Mouse (Mus musculus) large intestine, adult 2 months (tissue): ENCODE measurements around the gene Ptpn9. TPM values are rescaled to one million over a fixed set of nuclear protein-coding genes. Genes with fewer than 3 reads are reported as not detected.
"Not testable (repeated sequence)": the region's sequence is repeated elsewhere in the genome, so short reads cannot be mapped to it uniquely, and the experiment has no call there.

Experiments
- DNase-seq: peaks from one replicate; pipeline ENCODE4 v3.0.0-alpha.2; 2012; ENCODE audit warnings: low read depth, low spot score
- WGBS: fragments of 180-500 bp; shearing (Covaris S2); methylation state at CpG from one replicate; pipeline ENCODE4 v1.1.7; 2018; 5-methylcytosine and 5-hydroxymethylcytosine counted together
- polyA plus RNA-seq: library from polyadenylated mRNA; depleted of rRNA; stranded (reverse); fragments of >200 nt; gene quantifications from 2 replicates; pipeline ENCODE4 v1.2.3, GENCODE M21; 2012; rRNA removed

Ptpn9 gene
- 12.0 and 14.2 TPM in 2 replicates for polyA plus RNA-seq

DNA sequence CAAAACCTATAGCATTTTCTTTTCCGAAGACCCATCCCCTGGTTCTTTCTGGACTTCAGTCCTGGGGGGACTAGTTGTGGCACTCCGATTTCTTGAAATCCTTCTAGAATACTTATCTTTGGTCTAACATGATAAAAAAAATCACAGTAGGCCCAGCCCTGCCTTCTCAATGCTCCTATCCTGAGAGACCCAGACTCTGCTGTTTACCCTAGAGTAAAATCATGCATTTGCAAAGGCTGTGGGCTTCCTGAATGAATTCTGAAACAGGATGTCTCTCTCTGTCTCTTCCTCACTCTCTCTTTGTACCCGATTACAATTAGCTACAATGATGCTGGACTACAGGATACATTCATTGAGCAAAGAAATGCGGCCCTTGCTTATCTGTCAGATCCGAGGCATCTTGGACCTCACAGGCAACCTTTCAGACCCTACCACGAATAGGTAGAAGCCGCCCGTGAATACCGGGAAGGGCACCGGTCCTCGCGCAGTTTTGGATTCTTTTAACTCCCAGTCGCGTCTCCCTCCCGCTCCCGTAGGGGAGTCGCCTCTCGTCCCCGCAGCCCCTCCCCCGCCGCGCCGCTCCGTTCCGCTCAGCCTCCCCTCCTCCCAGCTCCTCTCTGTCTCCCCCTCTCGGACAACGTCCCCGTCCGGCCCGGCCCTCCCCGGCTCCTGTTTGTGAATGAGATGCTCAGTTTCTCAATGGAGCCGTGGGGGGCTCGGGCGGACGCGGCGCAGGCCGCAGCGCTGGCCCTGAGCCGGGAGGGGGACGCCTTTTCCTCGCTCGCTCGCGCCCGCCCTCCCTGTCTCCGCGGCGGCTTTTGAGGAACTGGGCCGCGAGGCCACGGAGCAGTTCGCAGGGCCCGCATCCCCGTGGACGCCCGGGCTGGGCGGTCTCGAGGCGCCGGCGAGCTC is at the start of gene Ptpn9:
Ptpn9 (plus strand) TSS at position 638 of the 912 bp plus-strand sequence.
- DNase-seq, result peak; percentile 43
- WGBS, result 4% methylated on average over 61 of the region's 62 CpGs

DNA sequence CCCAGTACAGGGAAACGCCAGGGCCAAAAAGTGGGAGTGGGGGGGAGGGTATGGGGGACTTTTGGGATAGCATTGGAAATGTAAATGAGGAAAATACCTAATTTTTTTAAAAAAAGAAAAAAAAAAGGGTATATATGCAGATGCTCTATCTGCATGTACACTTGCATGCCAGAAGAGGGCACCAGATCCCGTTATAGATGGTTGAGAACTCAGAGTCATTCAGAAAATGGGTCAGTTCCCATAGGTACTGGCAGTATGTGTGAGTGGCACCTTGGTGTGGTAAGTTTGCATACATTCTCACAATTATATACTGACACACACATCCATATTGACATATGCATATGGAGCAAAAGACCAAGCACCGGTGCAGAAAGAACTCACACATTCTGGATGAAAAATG is 47.2 kb upstream of the Ptpn9 start:
- 33% methylated on average over 3 of the region's 3 CpGs for WGBS
- not testable (repeated sequence) for DNase-seq

DNA sequence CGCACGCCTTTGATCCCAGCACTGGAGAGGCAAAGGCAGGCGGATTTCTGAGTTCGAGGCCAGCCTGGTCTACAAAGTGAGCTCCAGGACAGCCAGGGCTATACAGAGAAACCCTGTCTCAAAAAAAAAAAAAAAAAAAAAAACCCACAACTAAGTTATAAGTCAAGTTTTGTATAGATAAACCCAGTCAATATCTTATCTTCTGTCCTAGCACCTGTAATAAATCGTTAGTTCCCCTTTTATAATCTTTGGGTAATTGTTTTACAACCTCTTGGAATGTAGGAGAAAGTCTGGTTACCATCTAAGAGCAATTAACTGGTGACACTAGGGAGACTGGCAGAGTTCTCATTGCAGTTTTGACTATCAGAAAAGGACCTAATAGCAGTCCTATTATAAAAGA is 46.0 kb upstream of the Ptpn9 start:
- DNase-seq, result not testable (repeated sequence)
- 19% methylated on average over 5 of the region's 5 CpGs for WGBS

DNA sequence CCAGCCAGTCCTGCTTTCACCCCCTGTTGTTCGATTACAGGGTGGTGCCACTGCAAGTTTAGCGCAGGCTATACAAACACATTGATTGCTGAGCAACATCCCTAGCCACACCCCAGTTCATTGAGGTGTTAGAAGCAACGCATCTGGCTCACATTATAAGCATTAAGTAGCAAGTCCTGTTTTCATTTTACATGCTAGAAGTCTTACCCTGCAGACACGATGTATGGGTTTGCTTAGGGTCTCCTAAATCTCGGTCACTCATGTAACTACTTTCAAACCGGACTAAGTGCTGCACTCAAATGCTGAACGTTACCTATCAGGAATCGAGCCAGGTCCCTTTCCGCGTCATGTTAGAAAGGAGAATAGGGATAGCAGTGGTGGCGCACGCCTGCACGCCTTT is 45.0 kb upstream of the Ptpn9 start:
- 4% methylated on average over 13 of the region's 13 CpGs for WGBS
- peak; percentile 54 for DNase-seq

DNA sequence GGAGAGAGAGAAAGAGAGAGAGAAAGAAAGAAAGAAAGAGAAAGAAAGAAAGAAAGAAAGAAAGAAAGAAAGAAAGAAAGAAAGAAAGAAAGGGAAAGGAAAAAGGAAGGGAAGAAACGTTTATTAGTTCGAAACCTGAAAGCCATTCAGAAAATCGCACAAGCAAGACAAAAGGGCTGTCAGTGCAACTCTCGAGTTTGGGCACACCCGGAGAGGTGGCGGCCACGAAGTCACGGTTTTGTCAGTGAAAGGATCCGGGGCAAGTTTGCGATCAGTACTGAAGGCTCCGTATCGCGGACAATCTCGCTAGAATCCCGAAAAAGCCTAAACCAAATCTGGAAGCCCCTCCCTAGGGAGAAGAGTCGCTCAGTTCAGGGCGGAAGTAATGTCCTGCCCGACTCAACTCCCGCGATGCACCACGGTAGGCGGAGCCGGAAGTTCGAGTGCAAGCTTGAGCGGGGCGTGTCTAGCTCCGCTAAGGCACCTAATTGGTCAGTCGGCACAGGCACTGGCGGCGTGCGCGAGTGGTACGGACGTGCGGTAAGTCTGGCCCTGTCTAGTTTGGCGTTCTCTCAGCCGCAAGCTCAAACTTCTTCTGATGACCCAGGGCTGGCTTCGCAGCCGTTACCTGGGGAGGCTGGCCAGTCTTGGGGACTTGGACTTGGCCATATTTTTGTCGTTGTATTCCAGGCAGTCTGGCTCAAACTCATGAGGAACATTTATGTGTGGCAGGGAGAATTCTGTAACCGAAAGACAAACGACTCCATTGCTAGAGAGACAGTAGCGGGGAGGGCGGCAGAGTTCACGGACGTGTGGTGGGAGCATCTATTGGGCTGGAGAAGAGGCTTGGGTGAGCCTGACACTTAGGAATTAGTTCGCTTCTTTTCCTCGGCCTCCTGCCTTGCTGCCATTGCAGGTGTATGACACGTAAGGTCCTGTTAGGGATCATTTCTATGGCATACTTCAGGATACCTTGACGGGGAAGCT is 44.0 kb upstream of the Ptpn9 start, which contains the start of gene Snupn:
Snupn (plus strand) TSS at position 465 of the 987 bp plus-strand sequence.
- DNase-seq, result peak; percentile 98
- under 1% methylated on average over 50 of the region's 50 CpGs for WGBS

DNA sequence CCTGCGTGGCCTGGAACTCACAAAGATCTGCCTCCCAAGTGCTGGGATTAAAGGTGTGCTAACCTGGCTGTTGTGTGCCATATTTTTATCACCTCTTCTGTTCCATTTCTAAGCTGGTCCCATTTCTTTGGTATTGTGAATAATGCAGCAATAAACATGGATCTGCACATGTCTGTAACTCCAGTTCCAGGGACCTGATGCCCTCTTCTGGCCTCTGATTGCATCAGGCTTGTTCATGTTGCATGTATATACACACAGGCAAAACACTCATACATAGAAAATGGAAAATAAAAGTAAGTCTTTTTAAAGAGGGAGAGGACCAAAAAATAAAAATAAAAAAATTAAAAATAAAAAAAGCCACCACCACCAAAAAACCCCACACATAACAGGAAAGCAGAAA is 41.2 kb upstream of the Ptpn9 start:
- no peak for DNase-seq
- 95% methylated on average over 1 of the region's 1 CpGs for WGBS

DNA sequence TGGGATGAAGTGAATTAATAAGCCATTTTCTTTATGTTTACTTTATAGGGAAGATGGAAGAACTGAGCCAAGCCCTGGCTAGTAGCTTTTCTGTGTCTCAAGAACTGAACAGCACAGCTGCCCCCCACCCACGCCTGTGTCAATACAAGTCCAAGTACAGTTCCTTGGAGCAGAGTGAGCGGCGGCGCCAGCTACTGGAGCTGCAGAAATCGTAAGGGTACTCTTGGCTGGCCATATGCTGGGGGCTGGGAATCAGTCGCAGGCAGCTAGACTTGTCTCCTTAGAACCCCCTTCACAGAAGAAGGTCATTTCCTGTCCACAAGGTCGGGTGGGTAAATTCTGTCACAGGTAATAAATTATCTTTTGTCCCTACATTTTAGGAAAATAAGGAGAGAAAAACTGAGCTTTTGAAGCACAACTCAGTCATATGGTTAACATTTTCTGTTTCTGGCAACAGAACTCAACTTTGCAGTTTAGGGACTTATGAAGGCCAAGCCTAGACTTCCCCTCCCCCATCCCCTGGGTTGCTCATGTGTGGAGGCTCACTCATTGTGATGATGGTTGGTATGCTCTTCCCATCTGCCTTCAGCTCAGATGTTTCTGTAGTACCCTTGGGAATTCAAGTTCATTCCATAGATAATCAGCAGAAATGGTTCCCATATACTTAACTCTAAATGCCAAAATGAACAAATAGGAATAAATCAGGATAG is 37.6 kb upstream of the Ptpn9 start:
- 79% methylated on average over 7 of the region's 7 CpGs for WGBS

DNA sequence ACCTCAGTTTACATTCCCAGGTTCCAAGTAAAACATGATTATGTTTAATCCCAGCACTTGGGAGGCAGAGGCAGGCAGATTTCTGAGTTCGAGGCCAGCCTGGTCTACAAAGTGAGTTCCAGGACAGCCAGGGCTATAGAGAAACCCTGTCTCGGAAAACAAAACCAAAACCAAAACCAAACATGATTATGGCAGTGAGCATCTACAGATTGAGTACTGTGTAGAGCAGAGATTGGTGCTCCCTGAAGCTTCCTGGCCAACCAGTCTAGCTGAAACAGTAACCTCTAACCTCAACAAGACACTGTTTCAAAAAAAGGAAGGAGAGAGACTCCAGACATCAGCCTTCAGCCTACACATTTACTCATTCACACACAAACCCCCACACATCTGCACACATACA is 36.0 kb upstream of the Ptpn9 start:
- 77% methylated on average over 2 of the region's 2 CpGs for WGBS
- no peak for DNase-seq

More for the DNA sequence above, 37.6 kb upstream of the Ptpn9 start:
- DNase-seq, result no peak

DNA sequence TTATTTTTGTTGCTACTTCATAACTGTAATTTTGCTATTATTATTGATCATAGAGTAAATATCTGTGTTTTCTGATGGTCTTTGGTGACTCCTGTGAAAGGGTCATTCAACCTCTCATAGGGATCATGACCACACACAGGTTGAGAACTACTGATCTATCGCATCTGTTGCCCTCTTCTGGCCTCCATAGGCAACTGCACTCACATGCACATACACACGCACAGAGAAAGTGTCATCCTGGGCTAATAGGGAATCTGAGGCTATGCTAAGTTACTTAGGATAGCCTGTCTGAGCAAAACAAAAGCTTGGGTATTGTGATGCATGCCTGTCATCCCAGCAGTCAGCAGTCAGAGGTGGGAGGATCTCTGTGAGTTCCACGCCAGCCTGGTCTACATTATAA is 33.1 kb upstream of the Ptpn9 start:
- no peak for DNase-seq
- 96% methylated on average over 3 of the region's 3 CpGs for WGBS

DNA sequence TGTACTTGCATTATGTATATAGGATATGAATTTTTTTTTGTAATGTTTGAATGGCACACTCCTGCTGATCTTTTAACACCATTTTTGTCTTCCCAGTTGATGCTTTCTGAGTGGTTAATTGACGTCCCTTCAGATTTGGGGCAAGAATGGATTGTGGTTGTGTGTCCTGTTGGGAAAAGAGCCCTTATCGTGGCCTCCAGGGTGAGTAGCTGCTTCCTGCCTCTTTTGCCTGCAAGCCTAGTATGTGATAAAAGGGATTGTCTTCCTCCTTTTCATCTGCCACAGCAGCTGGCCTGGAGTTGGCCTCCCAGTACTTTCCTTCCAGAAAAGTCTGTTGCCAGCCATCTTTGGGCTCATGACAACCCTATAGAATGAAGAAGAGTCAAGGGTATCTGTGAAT is 24.6 kb upstream of the Ptpn9 start:
- DNase-seq, result no peak
- WGBS, result 98% methylated on average over 2 of the region's 2 CpGs

DNA sequence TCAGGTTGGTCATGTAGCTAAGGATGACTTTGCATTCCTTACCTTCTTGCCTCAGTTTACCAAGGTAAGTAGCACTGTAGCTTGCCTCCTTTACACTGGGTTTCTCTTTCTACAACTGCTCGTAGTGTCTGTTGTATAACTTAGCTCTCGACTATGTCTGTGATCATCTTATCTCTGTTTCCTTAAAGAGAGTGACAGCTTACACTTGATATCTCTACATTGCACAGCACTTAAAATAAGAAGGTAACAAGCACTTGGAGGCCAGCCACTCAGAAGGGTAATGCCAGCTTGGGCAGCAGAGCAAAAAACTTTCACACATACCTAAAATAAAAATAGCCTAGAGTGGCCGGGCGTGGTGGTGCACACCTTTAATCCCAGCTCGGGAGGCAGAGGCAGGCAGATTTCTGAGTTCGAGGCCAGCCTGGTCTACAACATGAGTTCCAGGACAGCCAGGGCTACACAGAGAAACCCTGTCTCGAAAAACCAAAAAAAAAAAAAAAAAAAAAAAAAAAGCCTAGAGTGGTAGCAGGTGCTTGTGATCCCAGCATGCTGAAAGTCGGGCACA is 20.7 kb upstream of the Ptpn9 start:
- no peak for DNase-seq
- 88% methylated on average over 8 of the region's 8 CpGs for WGBS

DNA sequence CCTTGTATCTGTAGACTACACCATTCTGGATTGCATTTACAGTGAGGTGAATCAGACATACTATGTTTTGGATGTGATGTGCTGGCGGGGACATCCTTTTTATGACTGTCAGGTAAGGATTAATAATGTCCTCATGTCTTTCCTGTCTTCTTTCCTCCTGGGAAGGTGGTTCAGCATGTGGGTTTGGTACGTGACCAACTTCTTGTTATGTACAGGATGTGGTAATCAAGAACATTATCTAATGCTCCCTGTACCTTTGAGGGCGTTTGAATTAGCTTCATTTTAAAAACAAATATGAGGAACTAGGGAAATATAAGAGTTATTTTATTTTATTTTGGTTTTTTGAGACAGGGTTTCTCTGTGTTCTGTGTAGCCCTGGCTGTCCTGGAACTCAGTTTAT is 19.5 kb upstream of the Ptpn9 start:
- WGBS, result 80% methylated on average over 3 of the region's 3 CpGs

DNA sequence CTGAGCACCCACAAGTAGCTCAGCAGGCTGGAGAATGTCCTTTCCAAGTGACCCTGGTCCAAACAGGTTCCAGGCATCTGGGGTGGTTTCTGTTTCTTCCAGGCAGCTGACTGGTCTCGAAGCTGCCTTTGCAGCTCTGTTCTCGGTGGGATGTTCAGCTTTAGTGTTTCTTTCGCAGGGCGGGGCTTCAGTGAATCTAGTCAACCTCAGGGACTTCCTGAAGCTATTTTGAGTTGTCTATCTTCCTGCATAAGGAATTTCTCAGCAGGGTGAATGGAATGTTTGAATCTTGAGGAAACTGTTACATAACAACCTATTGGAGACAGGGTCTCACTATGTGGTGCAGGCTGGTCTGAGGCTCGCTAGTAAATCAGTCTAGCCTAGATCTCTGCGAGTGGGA is 14.5 kb upstream of the Ptpn9 start:
- DNase-seq, result no peak
- WGBS, result 95% methylated on average over 6 of the region's 6 CpGs

More for the DNA sequence above, 19.5 kb upstream of the Ptpn9 start:
- no peak for DNase-seq

DNA sequence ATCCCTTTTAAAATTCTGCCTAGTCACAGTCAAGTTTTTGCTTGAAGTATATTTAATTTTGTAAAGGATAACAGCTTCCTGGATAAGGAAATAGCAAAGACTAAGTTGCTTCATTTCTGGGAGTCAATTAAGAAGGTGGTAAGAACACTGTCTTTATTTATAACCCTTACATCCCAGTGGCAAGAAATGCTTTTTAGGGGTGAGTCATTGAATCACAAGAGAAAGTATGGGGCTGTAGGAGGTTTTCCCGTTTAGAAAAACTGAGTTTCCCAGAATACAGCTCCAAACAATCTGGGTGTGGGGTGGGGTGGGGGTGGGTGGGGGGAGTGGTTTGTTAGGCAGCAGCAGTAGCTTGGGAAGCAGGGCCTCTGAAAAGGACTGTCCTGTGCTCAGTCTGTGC is 13.2 kb upstream of the Ptpn9 start:
- WGBS, result 48% methylated on average over 1 of the region's 1 CpGs
- DNase-seq, result no peak

DNA sequence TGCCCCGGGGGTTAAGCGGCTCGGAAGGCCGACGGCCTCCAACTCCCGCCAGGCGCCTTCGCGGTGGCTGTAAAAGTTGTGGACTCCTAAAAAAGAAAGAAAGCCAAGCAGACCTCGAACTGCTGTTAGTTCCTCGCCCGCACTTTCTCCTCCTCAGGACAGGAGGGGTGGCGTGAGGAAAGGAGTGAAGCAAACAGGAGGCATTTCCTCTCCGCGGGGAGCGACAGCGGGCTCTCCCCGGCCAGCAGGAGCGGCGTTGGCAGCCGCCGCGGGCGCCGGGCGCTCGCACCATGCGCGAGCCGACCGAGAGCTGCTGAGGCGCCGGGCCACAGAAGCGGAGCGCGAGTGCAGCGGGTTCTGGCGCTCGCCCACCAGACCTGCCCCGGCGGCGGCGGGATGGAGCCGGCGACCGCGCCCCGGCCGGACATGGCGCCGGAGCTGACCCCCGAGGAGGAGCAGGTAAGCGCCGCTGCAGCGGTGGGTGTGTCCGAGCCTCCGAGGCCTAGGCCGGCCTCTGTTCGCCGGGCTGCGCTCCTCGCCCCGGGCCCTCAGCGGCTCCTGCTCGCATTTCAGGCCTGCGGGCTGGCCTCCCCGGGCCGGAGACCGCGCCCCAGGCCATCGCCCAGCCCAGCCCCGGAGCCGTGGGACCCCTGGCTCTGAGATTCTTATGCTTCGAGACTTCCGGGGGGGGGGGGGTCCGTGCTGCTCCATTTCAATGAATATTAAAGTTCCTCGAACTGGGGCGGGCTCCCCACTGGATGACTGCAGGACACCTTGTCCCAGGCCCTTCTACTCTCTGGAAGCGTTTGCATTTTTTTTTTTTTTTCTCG is 690 bp downstream of the Ptpn9 start:
- DNase-seq, result peak; percentile 27
- under 1% methylated on average over 80 of the region's 80 CpGs for WGBS

DNA sequence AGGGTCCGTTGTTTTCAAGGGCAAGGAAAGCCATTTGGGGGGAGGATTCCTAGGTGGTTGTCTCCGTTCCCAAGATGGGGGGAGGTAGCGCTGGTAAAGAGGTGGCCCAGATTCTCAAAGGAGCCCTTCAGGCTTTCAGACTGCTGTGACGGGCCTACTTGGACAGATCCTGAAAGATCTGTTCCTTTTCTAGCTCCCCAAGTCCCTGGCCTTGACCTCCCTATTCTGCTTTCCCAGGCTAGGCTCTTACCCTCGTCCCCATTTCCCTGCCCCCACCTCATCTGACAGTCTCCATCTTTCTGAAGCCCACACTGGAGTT is 1.3 kb downstream of the Ptpn9 start:
- WGBS, result under 1% methylated on average over 5 of the region's 5 CpGs

DNA sequence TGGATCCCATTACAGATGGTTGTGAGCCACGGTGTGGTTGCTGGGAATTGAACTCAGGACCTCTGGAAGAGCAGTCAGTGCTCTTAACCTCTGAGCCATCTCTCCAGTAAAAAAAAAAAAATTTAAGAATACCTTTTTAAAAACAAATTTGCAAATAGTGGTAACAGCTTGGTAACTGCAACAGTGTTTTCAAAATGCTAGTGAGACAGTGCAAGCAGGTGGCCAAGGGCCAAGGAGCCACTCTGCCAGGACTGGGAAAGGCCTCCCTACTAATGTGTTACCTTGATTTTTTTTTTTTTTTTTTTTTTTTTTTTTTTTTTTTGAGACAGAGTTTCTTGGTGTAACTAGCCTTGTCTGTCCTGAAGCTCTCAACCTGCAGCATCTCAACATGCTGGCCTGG is 2.5 kb downstream of the Ptpn9 start:
- 85% methylated on average over 1 of the region's 1 CpGs for WGBS
- DNase-seq, result not testable (repeated sequence)

More for the DNA sequence above, 1.3 kb downstream of the Ptpn9 start:
- peak; percentile 16 for DNase-seq

DNA sequence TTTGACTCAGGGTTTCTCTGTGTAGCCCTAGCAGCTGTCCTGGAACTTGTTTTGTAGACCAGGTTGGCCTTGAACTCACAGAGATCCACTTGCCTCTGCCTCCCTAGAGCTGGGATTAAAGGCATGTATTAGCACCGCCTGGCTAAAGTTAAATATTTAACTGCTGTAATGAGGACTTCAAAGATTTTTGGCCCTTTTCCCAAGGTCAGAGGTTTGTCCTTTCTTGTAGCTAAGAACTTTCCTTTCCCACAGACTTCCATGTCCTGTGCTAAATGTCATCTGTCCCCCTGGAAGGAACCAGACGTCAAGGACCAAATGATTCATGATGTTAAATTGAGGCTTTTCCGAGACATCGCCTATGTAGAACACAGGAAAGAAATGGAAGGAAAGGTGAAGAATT is 8.3 kb downstream of the Ptpn9 start:
- DNase-seq, result no peak

DNA sequence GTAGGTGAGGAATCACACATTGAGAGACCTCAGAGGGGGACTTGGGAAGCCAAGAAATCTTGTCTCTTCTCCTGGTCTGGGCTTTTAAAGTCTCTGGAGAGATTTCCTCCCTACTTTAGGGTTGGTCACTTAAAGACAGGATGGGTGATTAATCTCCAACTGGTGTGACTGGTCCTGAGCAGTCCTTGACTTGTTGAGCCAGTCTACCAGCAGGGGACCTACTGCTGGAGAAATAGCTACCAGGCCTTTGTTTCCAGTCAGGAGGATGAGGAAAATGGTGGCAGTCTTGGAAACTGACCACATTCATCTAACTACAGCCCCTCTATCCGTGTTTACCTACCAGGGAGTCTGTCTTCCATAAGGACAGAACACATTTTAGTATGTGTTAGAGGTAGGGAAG is 17.7 kb downstream of the Ptpn9 start:
- DNase-seq, result no peak
- 82% methylated on average over 1 of the region's 1 CpGs for WGBS

More for the DNA sequence above, 8.3 kb downstream of the Ptpn9 start:
- 55% methylated on average over 4 of the region's 4 CpGs for WGBS
